Mouse (Mus musculus) c-Kit-negative CD71-positive TER-119-positive erythroid progenitor cells, embryonic 14.5 days (primary cell): ENCODE measurements at regions not wholly inside any gene's neighbourhood (a gene's known extent, or its start where the extent isn't known, plus 50 kb on each side); places are given as distances from the start of the nearest gene placed in this dataset.

Experiments used
- DNase-seq: peaks from one replicate; pipeline ENCODE4 v3.0.0-alpha.2; 2013; ENCODE audit warnings: low read depth, low spot score

DNA sequence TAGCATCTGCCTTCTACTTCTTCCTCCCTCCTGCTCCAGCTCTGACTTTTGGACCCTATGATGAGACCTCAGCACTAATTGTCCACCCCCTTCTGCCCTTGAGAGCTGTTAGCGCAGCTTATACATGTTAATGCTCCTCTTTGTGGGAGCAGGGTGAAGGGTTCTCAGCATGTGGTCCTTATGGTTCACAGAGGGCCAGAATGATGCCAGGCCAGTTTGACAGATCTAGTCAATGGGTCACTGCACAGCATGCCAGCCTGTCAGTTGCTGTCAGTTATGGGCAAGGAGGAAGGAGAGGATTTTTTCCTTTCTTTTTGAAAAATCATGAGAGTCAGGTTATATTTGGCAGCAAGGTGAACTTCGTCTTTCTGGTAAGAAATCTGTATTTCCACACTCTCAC is 68.4 kb downstream of the 4931417E11Rik start:
- DNase-seq: no peak

GRCm38 (mm10) chr6:73389301-73389700 is 80.2 kb downstream of the 4931417E11Rik start:
- DNase-seq: no peak

DNA sequence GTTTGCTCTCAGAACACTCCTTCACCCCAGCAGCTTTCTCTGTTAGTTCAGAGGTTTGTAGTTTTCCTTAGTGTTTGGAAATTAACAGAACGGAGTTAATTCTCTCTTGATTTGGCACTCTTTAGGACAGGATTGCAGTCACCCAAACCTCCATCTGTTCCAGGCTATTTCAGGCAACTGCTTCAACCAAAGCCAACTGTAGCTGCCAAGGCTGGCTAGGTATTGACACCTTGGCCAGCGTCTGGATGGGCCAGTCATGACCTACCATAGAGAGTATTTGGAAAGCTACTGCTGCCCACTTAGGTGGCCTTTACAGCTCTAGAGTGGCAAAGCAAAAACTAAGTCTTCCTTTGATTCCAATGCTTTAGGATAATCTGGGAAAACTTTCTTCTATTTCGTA is 83.2 kb downstream of the 4931417E11Rik start:
- DNase-seq: no peak

GRCm38 (mm10) chr6:73379825-73380224 is 89.6 kb downstream of the 4931417E11Rik start:
- no peak for DNase-seq

DNA sequence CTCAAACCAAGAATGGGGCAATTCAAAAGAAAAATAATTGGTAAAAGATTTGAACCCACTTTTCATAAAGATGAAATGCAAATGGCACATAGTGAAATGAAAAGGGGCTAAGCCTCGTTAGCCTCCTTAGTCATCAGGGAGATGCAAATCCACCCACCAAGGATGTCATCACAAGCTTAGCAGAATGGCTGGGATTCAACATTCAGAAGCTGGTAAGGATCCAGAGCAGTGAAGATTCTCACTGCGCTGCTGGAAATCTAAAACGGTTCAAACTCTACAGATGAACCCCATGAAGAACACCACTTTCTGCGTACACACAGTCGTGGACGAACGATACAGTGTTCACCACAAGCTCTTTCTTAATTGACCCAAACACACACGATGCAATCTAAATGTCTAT is 91.6 kb downstream of the 4931417E11Rik start:
- no peak for DNase-seq

- DNase-seq: no peak
These were observed 93.2 kb downstream of the 4931417E11Rik start for GRCm38 (mm10) chr6:73376291-73376690.

DNA sequence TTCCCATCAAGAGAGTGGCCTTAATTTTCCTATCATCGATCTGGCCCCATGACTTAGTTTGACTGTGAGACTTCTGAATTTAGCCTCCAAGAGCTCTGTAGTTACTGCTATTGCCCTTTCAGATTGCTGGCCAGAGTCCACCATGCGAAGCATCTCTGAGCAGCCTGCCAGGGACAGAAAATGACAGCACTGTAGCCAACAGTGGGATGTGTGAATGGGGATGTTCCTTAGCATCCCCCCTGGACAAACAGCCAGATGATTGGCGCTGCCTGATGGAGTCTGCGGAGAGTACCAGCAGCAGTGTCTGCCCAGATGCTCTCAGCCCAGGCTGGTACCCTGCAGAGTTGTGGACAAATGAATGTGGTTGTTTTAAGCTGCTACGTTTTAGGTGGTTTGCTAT is 96.6 kb downstream of the 4931417E11Rik start:
- no peak for DNase-seq

DNA sequence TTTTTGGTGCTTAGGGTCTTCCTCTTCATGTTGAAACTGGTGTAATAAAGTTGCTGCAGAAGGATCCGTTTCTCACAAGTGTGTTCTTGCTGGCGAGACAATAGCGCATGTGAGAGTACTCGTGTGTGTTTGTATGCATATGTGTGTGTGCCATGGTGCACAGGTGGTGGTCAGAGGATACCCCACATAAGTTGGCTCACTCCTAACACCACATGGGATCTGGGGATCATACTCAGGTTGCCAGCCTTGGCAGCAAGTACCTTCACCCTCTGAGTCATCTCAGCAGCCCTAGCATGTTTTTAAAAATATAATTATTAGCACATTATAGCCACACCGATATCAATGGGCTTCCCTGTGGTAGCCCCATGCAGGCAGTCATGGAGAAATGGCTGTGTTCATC is 97.6 kb downstream of the 4931417E11Rik start:
- no peak for DNase-seq

GRCm38 (mm10) chr6:73370901-73371300 is 98.6 kb downstream of the 4931417E11Rik start:
- DNase-seq: no peak

DNA sequence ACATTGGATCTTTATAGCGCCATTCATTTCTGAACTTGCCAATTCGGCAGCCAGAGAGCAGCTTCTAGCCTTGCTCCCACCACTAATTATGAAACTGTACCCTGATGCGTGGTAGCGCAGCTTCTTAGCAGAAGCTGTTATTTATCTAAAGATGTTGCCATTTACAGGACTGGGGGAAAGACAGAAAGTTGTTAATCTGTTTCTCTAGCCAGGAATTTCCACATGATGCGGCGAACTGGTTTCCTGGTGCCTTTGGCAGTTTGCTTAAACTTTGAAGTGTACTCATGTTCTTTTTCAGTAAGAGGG is 100.7 kb downstream of the 4931417E11Rik start:
- no peak for DNase-seq

DNA sequence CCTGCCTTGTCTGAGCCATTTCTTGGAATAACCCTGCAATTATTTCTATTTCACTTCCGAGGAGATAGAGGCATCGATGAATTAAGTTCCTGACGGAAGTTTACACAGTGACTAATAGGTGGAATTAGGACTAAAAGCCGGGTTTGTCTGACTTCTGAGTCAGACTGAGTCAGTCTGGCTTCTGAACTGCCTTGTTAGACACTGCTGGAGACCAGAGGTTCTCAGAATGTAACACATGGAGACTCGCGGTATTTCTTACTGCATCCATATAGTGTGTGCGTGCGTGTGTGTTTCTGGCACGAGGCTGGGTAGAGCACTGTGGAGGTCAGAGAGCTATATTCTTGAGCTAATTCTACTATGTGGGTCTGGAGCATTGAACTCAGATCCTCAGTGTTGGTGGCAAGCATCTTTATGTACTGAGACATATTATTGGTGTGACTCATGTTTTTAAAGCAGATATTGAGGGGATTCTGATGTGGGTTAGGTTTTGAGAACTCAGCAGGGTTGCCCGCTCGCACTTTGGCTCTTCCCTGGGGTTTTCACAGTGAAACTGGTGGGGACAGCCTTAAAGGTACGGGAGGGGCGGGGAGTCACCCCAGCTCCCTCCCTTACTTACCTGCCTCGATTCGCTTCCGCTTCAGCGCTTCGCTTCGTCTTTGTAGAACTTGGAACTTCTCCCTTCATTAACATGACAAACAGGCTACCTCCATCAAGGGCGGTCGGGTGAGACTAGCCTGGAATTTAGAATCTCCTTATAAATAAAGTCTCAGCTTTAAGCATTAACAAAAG is 101.2 kb downstream of the 4931417E11Rik start:
- no peak for DNase-seq

- peak; percentile 28 for DNase-seq
These were observed 101.9 kb downstream of the 4931417E11Rik start for GRCm38 (mm10) chr6:73367616-73368015.

GRCm38 (mm10) chr6:73366626-73367025 is 102.8 kb downstream of the 4931417E11Rik start:
- no peak for DNase-seq

DNA sequence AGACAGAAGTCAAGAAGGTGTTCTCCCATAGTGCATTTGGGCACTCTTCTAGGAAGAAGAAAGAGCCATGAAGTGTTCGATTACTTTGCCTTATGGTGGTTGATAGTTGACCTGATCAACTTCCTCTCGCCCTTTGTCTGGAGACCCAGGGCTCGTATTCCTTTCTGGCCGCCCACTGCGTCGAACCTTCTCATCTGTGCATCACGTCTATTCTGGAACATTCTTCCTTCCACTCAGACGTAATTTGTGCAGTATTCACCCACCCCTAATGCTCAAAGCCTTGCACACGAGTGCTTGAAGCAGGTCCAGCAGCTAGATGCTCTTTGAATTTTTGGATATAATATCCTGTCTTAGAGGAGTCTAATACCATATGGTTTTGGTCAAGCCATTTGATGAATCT is 104.2 kb downstream of the 4931417E11Rik start:
- no peak for DNase-seq

DNA sequence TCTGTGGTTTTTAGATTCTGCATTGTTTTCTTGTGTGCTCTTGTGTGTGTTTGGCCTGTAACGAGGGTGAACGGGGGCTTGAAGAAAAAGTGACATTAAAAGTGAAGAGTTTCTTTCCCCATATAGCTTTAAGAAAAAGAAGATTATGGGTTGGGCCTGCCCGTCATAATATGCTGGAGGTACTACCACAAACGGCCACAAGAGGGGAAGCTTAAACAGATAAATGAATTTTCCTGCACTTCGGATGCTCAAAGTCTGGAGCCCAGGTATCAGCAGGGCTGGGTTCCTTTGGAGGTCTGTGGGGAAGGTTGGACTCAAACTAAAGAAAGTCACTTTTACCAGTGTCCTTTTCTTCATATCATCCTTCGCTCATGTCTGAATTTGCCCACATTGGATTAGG is 86.8 kb downstream of the Suclg1 start:
- DNase-seq: no peak

- no peak for DNase-seq
These were observed 81.5 kb downstream of the Suclg1 start for GRCm38 (mm10) chr6:73329666-73330065.
